Mouse (Mus musculus) ES-Bruce4 (cell line): ENCODE measurements around the gene Utp4. TPM values are rescaled to one million over a fixed set of nuclear protein-coding genes. Genes with fewer than 3 reads are reported as not detected.
A peak's percentile ranks its signal among the peaks of the same experiment; 100 is the strongest.

Experiments used
- H3K27ac ChIP-seq: 2 replicates; pipeline ENCODE4 v1.5.1; 2012; ENCODE audit warnings: low read length, inconsistent platforms; ENCODE audit not compliant: insufficient read depth
- H3K27me3 ChIP-seq: 2 replicates; pipeline ENCODE4 v1.6.1; 2012; ENCODE audit warnings: mild to moderate bottlenecking, low read length, inconsistent platforms; ENCODE audit not compliant: control insufficient read depth, poor library complexity, insufficient read depth, severe bottlenecking
- H3K36me3 ChIP-seq: 2 replicates; pipeline ENCODE4 v1.6.1; 2012; ENCODE audit warnings: inconsistent platforms, mild to moderate bottlenecking, low read length, moderate library complexity; ENCODE audit not compliant: control insufficient read depth, poor library complexity, insufficient read depth, severe bottlenecking
- H3K4me1 ChIP-seq: one replicate; pipeline ENCODE4 v1.8.1; 2011; ENCODE audit warnings: low read length; ENCODE audit not compliant: control insufficient read depth, insufficient read depth
- H3K4me3 ChIP-seq: 2 replicates; pipeline ENCODE4 v1.5.1; 2011; ENCODE audit warnings: low read depth, mild to moderate bottlenecking, low read length
- H3K9ac ChIP-seq: 2 replicates; pipeline ENCODE4 v1.6.1; 2012; ENCODE audit warnings: low read depth, mild to moderate bottlenecking, inconsistent platforms; ENCODE audit not compliant: poor library complexity, severe bottlenecking
- H3K9me3 ChIP-seq: replicated peaks from 2 replicates; pipeline ENCODE4 v1.6.1; 2012; ENCODE audit warnings: mild to moderate bottlenecking, low read length, inconsistent platforms; ENCODE audit not compliant: control insufficient read depth, poor library complexity, insufficient read depth, severe bottlenecking
- CTCF ChIP-seq: IDR thresholded peaks from one replicate; pipeline ENCODE4 v1.8.1; 2011; ENCODE audit warnings: low read depth, low read length
- EP300 ChIP-seq: IDR thresholded peaks from 2 replicates; pipeline ENCODE4 v1.6.1; 2011; ENCODE audit warnings: low read depth, low read length; ENCODE audit not compliant: insufficient read depth
- POLR2A ChIP-seq: IDR thresholded peaks from one replicate; pipeline ENCODE4 v1.8.1; 2011; ENCODE audit warnings: low read length; ENCODE audit not compliant: insufficient read depth
- polyA plus RNA-seq: library from polyadenylated mRNA; stranded (reverse); fragments of >200 nt; gene quantifications from 2 replicates; pipeline ENCODE4 v1.2.4, GENCODE M21; 2011; ENCODE audit warnings: low read depth; ENCODE audit not compliant: missing spikeins, insufficient read depth, insufficient read length

Gene Utp4
- polyA plus RNA-seq, 1 experiment = 109 TPM

- peaks cover 5% of the 10 kb centered on the region for H3K4me1 ChIP-seq
- peak overlapping the region; percentile 62 for H3K27ac ChIP-seq
- no peaks in the 10 kb centered on the region for H3K27me3 ChIP-seq
- no peaks in the 10 kb centered on the region for H3K9me3 ChIP-seq
- H3K36me3 ChIP-seq = peaks cover 26% of the 10 kb centered on the region
- TF ChIP-seq POLR2A = no peak
- TF ChIP-seq CTCF = no peak
- TF ChIP-seq EP300 = no peak
- H3K4me3 ChIP-seq = no peak overlapping the region
- H3K9ac ChIP-seq = 0 out of 2 replicates have a peak overlapping the region, but pooled peaks have one; percentile 18
Measured at GRCm38 (mm10) chr8:106943874-106944418, 50.5 kb downstream of the Utp4 start.

DNA sequence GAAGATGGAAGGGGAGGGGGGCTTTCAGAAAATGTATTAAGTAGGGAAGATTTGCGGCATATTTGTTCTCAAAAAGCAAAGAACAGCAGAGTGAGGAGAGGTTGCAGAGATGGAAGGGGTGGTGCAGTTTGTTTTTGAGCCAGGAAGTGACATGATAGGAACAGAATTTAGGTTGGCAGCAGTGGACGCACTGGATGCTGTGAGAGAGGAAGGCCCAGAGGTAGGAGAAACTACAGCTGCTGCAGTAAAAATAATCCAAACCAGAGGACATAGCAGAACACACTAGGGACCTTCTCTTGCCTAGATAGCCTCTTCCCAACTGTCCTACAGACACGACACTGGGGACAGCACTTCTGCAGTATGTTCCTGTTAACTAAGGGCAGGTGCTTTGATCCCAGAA is 51.3 kb downstream of the Utp4 start:
- Histone ChIP-seq H3K9ac (0 out of 2 replicates have a peak overlapping the region, but pooled peaks have one; percentile 18), H3K27ac (peak overlapping the region; percentile 61; the same call in 1 of the 2 replicates), H3K27me3 (no peaks in the 10 kb centered on the region), H3K36me3 (peaks cover 25% of the 10 kb centered on the region), H3K4me3 (no peak overlapping the region), H3K4me1 (peaks cover 3% of the 10 kb centered on the region), H3K9me3 (no peaks in the 10 kb centered on the region)
- TF ChIP-seq CTCF (no peak), POLR2A (no peak)

- Histone ChIP-seq H3K4me3 (no peak overlapping the region), H3K9ac (no peak overlapping the region), H3K4me1 (peaks cover 3% of the 10 kb centered on the region), H3K27ac (no peak overlapping the region), H3K9me3 (no peaks in the 10 kb centered on the region), H3K27me3 (no peaks in the 10 kb centered on the region), H3K36me3 (peaks cover 23% of the 10 kb centered on the region)
- TF ChIP-seq EP300 (no peak), CTCF (no peak), POLR2A (no peak)
Measured at GRCm38 (mm10) chr8:106948678-106949243, 55.3 kb downstream of the Utp4 start.

GRCm38 (mm10) chr8:106951707-106952106 is 58.3 kb downstream of the Utp4 start:
- H3K9ac ChIP-seq = no peak overlapping the region

DNA sequence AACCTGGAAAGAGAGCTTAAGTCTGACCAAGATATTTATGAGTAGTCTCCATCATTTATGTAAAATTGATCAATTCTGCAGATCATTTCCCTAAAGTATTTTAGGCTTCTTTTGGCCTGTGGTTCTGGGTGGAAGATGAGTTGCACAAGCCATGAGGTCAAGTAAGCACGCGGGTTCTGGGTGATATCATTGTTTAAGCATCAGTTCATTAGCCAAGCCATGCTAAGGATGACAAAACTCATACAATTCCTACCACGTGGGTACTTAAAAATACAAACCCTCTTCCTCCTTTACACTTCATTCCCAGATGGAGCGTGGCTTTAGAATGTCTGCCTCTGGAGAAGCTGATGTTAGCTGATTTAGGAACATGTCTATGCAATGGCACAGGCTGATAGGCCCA is 60.1 kb downstream of the Utp4 start:
- Histone ChIP-seq H3K27ac (peak overlapping the region; percentile 41), H3K9ac (no peak overlapping the region), H3K9me3 (no peaks in the 10 kb centered on the region), H3K36me3 (peaks cover 33% of the 10 kb centered on the region), H3K27me3 (no peaks in the 10 kb centered on the region), H3K4me1 (no peaks in the 10 kb centered on the region), H3K4me3 (no peak overlapping the region)
- TF ChIP-seq POLR2A = no peak
- TF ChIP-seq CTCF = no peak
- no peak for TF ChIP-seq EP300

More at GRCm38 (mm10) chr8:106951707-106952106, 58.3 kb downstream of the Utp4 start:
- no peaks in the 10 kb centered on the region for H3K27me3 ChIP-seq
- no peaks in the 10 kb centered on the region for H3K9me3 ChIP-seq
- no peak overlapping the region for H3K4me3 ChIP-seq
- H3K4me1 ChIP-seq = no peaks in the 10 kb centered on the region
- TF ChIP-seq POLR2A = no peak
- no peak for TF ChIP-seq EP300
- 0 out of 2 replicates have a peak overlapping the region, but pooled peaks have one; percentile 26 for H3K27ac ChIP-seq
- peaks cover 31% of the 10 kb centered on the region for H3K36me3 ChIP-seq

GRCm38 (mm10) chr8:106957086-106957485 is 63.6 kb downstream of the Utp4 start:
- Histone ChIP-seq H3K4me3 (no peak overlapping the region), H3K27me3 (no peaks in the 10 kb centered on the region), H3K36me3 (peaks cover 22% of the 10 kb centered on the region), H3K9ac (no peak overlapping the region; the same call in 1 of the 2 replicates), H3K4me1 (peaks cover 2% of the 10 kb centered on the region), H3K27ac (no peak overlapping the region), H3K9me3 (no peaks in the 10 kb centered on the region)
- no peak for TF ChIP-seq CTCF
- no peak for TF ChIP-seq POLR2A
- TF ChIP-seq EP300 = no peak
